Mouse (Mus musculus) mouse embryonic stem cell (cell line): ENCODE data around the gene Mgarp.

Experiments used
- in situ Hi-C, 2 experiments: fragments of 300-500 bp; cut with MboI; formaldehyde crosslinking; loops; 1 replicate in 1 of 2; 3 replicates in 1 of 2; pipeline ENCODE4 v1.14.3; 2019 to 2020; ENCODE audit warnings: low sequenced_read_pairs in 2 of 2, low pct_unique_long_range_greater_than_20kb in 1 of 2, mixed read lengths in 1 of 2; ENCODE audit not compliant: unreplicated experiment in 1 of 2

Gene Mgarp

GRCm38 (mm10) chr3:51377878-51378664 lies 18.5 kb downstream of the Mgarp start:
- in situ Hi-C loops = no loop called here

GRCm38 (mm10) chr3:51375307-51376265 lies 21.0 kb downstream of the Mgarp start:
- in situ Hi-C loops = no loop called here

- in situ Hi-C loops = no loop called here
These were observed 23.0 kb downstream of the Mgarp start for GRCm38 (mm10) chr3:51373544-51373943.

- in situ Hi-C loops = no loop called here
These were observed 23.7 kb downstream of the Mgarp start for GRCm38 (mm10) chr3:51372883-51373282.

GRCm38 (mm10) chr3:51371826-51372225 lies 24.7 kb downstream of the Mgarp start:
- in situ Hi-C loops = no loop called here

GRCm38 (mm10) chr3:51368011-51368410 lies 28.5 kb downstream of the Mgarp start:
- in situ Hi-C loops = no loop called here

- in situ Hi-C loops = no loop called here
These were observed 29.6 kb downstream of the Mgarp start for GRCm38 (mm10) chr3:51366926-51367325.

GRCm38 (mm10) chr3:51365517-51365882 lies 31.0 kb downstream of the Mgarp start:
- in situ Hi-C loops = no loop called here

- in situ Hi-C loops = no loop called here
These were observed 31.6 kb downstream of the Mgarp start for GRCm38 (mm10) chr3:51364703-51365516.

- in situ Hi-C loops = no loop called here
These were observed 35.5 kb downstream of the Mgarp start for GRCm38 (mm10) chr3:51361066-51361465.

GRCm38 (mm10) chr3:51359558-51360307 lies 36.8 kb downstream of the Mgarp start:
- in situ Hi-C loops = loop anchor here (10.0 kb wide), 1 partner anchor 125 kb away; no protein-coding TSS in a partner anchor

GRCm38 (mm10) chr3:51358660-51359557 lies 37.6 kb downstream of the Mgarp start:
- in situ Hi-C loops = loop anchor here (10.0 kb wide), 1 partner anchor 124 kb away; no protein-coding TSS in a partner anchor

GRCm38 (mm10) chr3:51358181-51358580 lies 38.4 kb downstream of the Mgarp start:
- in situ Hi-C loops = loop anchor here (10.0 kb wide), 1 partner anchor 123 kb away; no protein-coding TSS in a partner anchor

- in situ Hi-C loops = loop anchor here (10.0 kb wide), 1 partner anchor 123 kb away; no protein-coding TSS in a partner anchor
These were observed 38.9 kb downstream of the Mgarp start for GRCm38 (mm10) chr3:51357624-51358023.

- in situ Hi-C loops = loop anchor here (10.0 kb wide), 1 partner anchor 122 kb away; no protein-coding TSS in a partner anchor
These were observed 39.5 kb downstream of the Mgarp start for GRCm38 (mm10) chr3:51357078-51357477.

GRCm38 (mm10) chr3:51354956-51355355 lies 41.6 kb downstream of the Mgarp start:
- in situ Hi-C loops = loop anchor here (10.0 kb wide), 1 partner anchor 120 kb away; no protein-coding TSS in a partner anchor

- in situ Hi-C loops = loop anchor here (10.0 kb wide), 1 partner anchor 119 kb away; no protein-coding TSS in a partner anchor
These were observed 42.5 kb downstream of the Mgarp start for GRCm38 (mm10) chr3:51354034-51354427.
